Mouse (Mus musculus) cerebellum, postnatal 14 days (tissue): ENCODE data around the gene Sardh.

Source experiments
- DNase-seq, 2 experiments: peaks; one replicate each; pipeline ENCODE4 v3.0.0; 2021; ENCODE audit warnings: mixed read lengths in 2 of 2

Sardh gene

GRCm38 (mm10) chr2:27164796-27165590, 83.1 kb downstream of the Sardh start, which contains the start of gene Dbh:
Gene Dbh, plus strand, starts transcription at chr2:27165233.
- DNase-seq: no peak

GRCm38 (mm10) chr2:27163851-27164250, 84.3 kb downstream of the Sardh start:
- DNase-seq: no peak

GRCm38 (mm10) chr2:27162656-27163055, 85.5 kb downstream of the Sardh start:
- DNase-seq: no peak

- no peak for DNase-seq
These were observed 86.6 kb downstream of the Sardh start for GRCm38 (mm10) chr2:27161526-27161925.

GRCm38 (mm10) chr2:27156596-27156995, 91.5 kb downstream of the Sardh start:
- no peak for DNase-seq

GRCm38 (mm10) chr2:27154466-27155185, 93.5 kb downstream of the Sardh start:
- DNase-seq: peak; percentile 58 to 73

- no peak for DNase-seq
These were observed 98.7 kb downstream of the Sardh start for GRCm38 (mm10) chr2:27149457-27149856.

- DNase-seq: no peak
These were observed 101.3 kb downstream of the Sardh start for GRCm38 (mm10) chr2:27146840-27147239.

- peak in 1 of 2 experiments; percentile 38 for DNase-seq
These were observed 103.2 kb downstream of the Sardh start for GRCm38 (mm10) chr2:27144957-27145356.

GRCm38 (mm10) chr2:27141950-27142693, 106.0 kb downstream of the Sardh start, which contains the start of gene Fam163b:
Gene Fam163b, minus strand, starts transcription at chr2:27142491.
- DNase-seq: peak; percentile 43 to 51
